ENCODE assay signal across 17 mouse cellular contexts in the genomic region with DNA sequence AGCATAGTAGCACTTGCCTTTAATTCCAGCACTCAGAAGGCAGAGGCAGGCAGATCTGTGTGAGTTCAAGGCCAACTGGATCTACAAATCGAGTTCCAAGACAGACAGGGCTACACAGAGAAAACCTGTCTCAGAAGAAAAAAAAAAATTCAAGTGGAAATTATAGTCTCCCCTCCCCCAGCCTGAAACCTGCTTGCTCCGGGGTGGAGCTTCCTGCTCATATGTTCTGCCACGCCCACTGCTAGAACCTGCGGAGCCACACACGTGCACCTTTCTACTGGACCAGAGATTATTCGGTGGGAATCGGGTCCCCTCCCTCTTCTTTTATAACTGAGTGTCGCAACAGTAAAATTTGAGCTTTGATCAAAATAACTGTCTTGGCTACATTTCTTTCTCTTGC. TPM values are rescaled to one million over a fixed set of nuclear protein-coding genes. Genes with fewer than 3 reads are reported as not detected.
DNase-seq lines count a peak whose midpoint lies in the region; ATAC-seq and TF ChIP-seq lines count a peak whose summit lies in the region.
"Not testable (repeated sequence)": the region's sequence is repeated elsewhere in the genome, so short reads cannot be mapped to it uniquely, and the experiment has no call there.
"Had no signal": no experiment of that assay in that cellular context is flagged by ENCODE, and none has a peak within 500 bp of the region (broad histone marks: within the 10 kb centered on the region; RNA-seq: fewer than 3 reads in every experiment).

No protein-coding gene starts in this region.

- TF ChIP-seq RAD21 in CH12.LX (IDR thresholded peaks at IDR 0.05; ENCODE audit: low read depth, low read length), result not testable (repeated sequence)

- H3K4me1 ChIP-seq in CH12.LX (ENCODE audit: control insufficient read depth in 1 of 2, insufficient read depth in 2 of 2), result peaks cover 4 to 15% of the 10 kb centered on the region in 2 experiments; a peak in 3 of 4 replicates
- H3K4me1 ChIP-seq in ES-E14 (ENCODE audit: control insufficient read depth in 2 of 2, insufficient read depth in 2 of 2, low read length in 2 of 2, poor library complexity in 1 of 2); intestine, postnatal 0 days (replicated peaks; ENCODE audit: control insufficient read depth, insufficient read depth, low read length): not testable (repeated sequence)

- H3K27ac ChIP-seq in CH12.LX (ENCODE audit: insufficient read depth, low read depth); ES-E14 (ENCODE audit: insufficient read depth, low read depth, low read length, poor library complexity, severe bottlenecking); intestine, postnatal 0 days (ENCODE audit: low read depth, low read length): not testable (repeated sequence)

- not testable (repeated sequence) for H3K27me3 ChIP-seq in CH12.LX (replicated peaks); intestine, postnatal 0 days (replicated peaks; ENCODE audit: control insufficient read depth, insufficient read depth, low read length)

- 55% methylated on average over 8 of the region's 8 CpGs for WGBS in intestine, postnatal 0 days

- not testable (repeated sequence) for H3K9me3 ChIP-seq in CH12.LX (replicated peaks; ENCODE audit: low read length); ES-E14 (ENCODE audit: control insufficient read depth, insufficient read depth, low read depth, low read length); intestine, postnatal 0 days (ENCODE audit: control insufficient read depth)

- H3K9ac ChIP-seq in CH12.LX (ENCODE audit: insufficient read depth, low read depth); intestine, postnatal 0 days (ENCODE audit: low read depth, low read length): not testable (repeated sequence)
- H3K9ac ChIP-seq in ES-E14 (ENCODE audit: insufficient read depth, low read depth, low read length, poor library complexity, severe bottlenecking), result peak overlapping the region; percentile 32; the same call in 1 of the 2 replicates

- not testable (repeated sequence) for TF ChIP-seq EP300 in CH12.LX (IDR thresholded peaks at IDR 0.05; ENCODE audit: low read length)

- not testable (repeated sequence) for H3K4me2 ChIP-seq in CH12.LX (ENCODE audit: insufficient read depth, low read depth, poor library complexity, severe bottlenecking)
- H3K4me2 ChIP-seq in intestine, postnatal 0 days (replicated peaks; ENCODE audit: low read depth), result peak overlapping the region; percentile 17; the same call in 1 of the 2 replicates

- TF ChIP-seq CTCF in CH12.LX (conservative IDR thresholded peaks at IDR 0.05 in 1 of 2, IDR thresholded peaks at IDR 0.05 in 1 of 2; ENCODE audit: low read depth in 2 of 2, low read length in 2 of 2); intestine, postnatal 0 days (IDR thresholded peaks at IDR 0.05; ENCODE audit: low read depth): not testable (repeated sequence)

- in situ Hi-C loops in CH12.LX (cut with MboI; ENCODE audit: low pct_ligation_motif_present, low pct_unique_long_range_greater_than_20kb, low sequenced_read_pairs); ES-E14 (cut with MboI; ENCODE audit: low sequenced_read_pairs in 2 of 2, unreplicated experiment in 2 of 2): not testable (repeated sequence)

- not testable (repeated sequence) for TF ChIP-seq POLR2A in CH12.LX (IDR thresholded peaks at IDR 0.05; ENCODE audit: low read depth, low read length)

- dilution Hi-C loops in CH12.LX (cut with MboI; ENCODE audit: extremely low pct_ligation_motif_present, extremely low pct_unique_long_range_greater_than_20kb, low sequenced_read_pairs), result not testable (repeated sequence)

- not testable (repeated sequence) for H3K79me2 ChIP-seq in CH12.LX (replicated peaks; ENCODE audit: control insufficient read depth, extremely low read depth, insufficient read depth, poor library complexity, severe bottlenecking)

- not testable (repeated sequence) for H3K36me3 ChIP-seq in CH12.LX (replicated peaks in 1 of 2; ENCODE audit: control insufficient read depth in 1 of 2, insufficient read depth in 1 of 2, low read length in 1 of 2); ES-E14 (ENCODE audit: control insufficient read depth, insufficient read depth, low read length, poor library complexity, severe bottlenecking); intestine, postnatal 0 days (ENCODE audit: control insufficient read depth, insufficient read depth)

- ATAC-seq in intestine, postnatal 0 days, result not testable (repeated sequence)

- peak; percentile 66 for DNase-seq in CD4-positive helper T cell, adult 2 months (ENCODE audit: low read depth, low spot score)
- DNase-seq in CH12.LX (ENCODE audit: extremely low read depth); ES-E14 (ENCODE audit: low read depth, low spot score): not testable (repeated sequence)
- peak; percentile 37 for DNase-seq in ZHBTc4 (ENCODE audit: low read depth, low spot score)

- not testable (repeated sequence) for H3K4me3 ChIP-seq in CH12.LX (replicated peaks in 1 of 3; ENCODE audit: low read depth in 2 of 3, low read length in 2 of 3, poor library complexity in 1 of 3); ES-E14 (ENCODE audit: insufficient read depth in 1 of 2, low read depth in 1 of 2, low read length in 2 of 2, poor library complexity in 1 of 2, severe bottlenecking in 1 of 2); intestine, postnatal 0 days (ENCODE audit: low read depth, low read length)

TF ChIP-seq in CH12.LX, 34 proteins besides CTCF, POLR2A, EP300 and RAD21:
- peak; percentile 22 for TF ChIP-seq ZNF384 (IDR thresholded peaks at IDR 0.05; ENCODE audit: low read depth, low read length)

RNA-seq across cellular contexts. Expression of gene Nr2e3, which starts 24.6 kb away (rescaled TPM):
- total RNA-seq in CH12.LX (2012; rRNA removed), result 0.13 TPM in 1 of 2 replicates, not detected in the other
- not detected in 2 replicates for total RNA-seq in CH12.LX (2014; rRNA removed)
- not detected in 2 replicates for polyA plus RNA-seq in CH12.LX (2012; ENCODE audit: insufficient read length, low read depth)
- total RNA-seq in ES-E14 (2012; rRNA removed), result 0.11 and 0.31 TPM in 2 replicates
- polyA plus RNA-seq in intestine, postnatal 0 days (2015; fragmentation: Nextera tagmentation; extraction: Ambion mirVana), result 42.0 and 48.5 TPM in 2 replicates
- total RNA-seq: adrenal gland, adult 2 months; adrenal gland, postnatal 10 days; adrenal gland, postnatal 25 days; adrenal gland, postnatal 4 days; common myeloid progenitor, adult 5-6 weeks; MEL had no signal
- polyA plus RNA-seq: adrenal gland, adult 2 months; CD4-positive, CD25-positive, alpha-beta regulatory T cell, adult 4 months; erythroblast, embryonic 14.5 days; forebrain, embryonic 10.5 days; forebrain, embryonic 14.5 days; forebrain, embryonic 16.5 days; frontal cortex, adult 2 months had no signal
